In the genomic region with DNA sequence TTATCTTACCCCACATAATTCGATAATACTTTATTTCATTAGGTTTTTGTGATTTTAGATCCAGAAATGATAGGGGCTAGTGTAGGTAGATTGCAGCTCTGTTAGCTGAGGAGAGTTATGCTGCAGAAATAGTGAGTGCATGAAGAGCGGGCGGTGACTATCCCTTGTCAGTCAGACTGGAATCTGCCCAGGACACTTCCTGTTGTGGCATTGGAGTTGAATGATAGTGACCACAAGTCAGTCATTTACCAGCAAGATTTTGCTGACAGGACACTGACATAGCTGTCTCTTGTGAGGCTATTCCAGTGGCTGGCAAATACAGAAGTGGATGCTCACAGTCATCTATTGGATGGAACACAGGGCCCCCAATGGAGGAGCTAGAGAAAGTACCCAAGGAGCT, we compare ENCODE assay signal across 12 mouse cellular contexts.
"Had no signal": no experiment of that assay in that cellular context is flagged by ENCODE, and none has a peak within 500 bp of the region (broad histone marks: within the 10 kb centered on the region; RNA-seq: fewer than 3 reads in every experiment).

No protein-coding gene starts in this region.

- ATAC-seq: intestine, postnatal 0 days had no signal

- H3K9me3 ChIP-seq: kidney, embryonic 15.5 days; limb, embryonic 13.5 days; midbrain, embryonic 12.5 days; stomach, embryonic 15.5 days had no signal

- H3K36me3 ChIP-seq: kidney, embryonic 15.5 days; stomach, embryonic 15.5 days had no signal

- H3K27ac ChIP-seq: kidney, embryonic 15.5 days; limb, embryonic 13.5 days; liver, embryonic 14.5 days; midbrain, embryonic 12.5 days; stomach, embryonic 15.5 days had no signal

- H3K4me3 ChIP-seq: kidney, embryonic 15.5 days; limb, embryonic 13.5 days; midbrain, embryonic 12.5 days; stomach, embryonic 15.5 days had no signal

- H3K9ac ChIP-seq: kidney, embryonic 15.5 days; limb, embryonic 13.5 days; liver, embryonic 14.5 days; midbrain, embryonic 12.5 days; stomach, embryonic 15.5 days had no signal

- DNase-seq: kidney, postnatal 14 days; left cerebral cortex, postnatal 4 days; lung, adult 18-20 months; right cerebral cortex, postnatal 14 days; thymus, adult 2 months; thymus, postnatal 25 days had no signal

- H3K27me3 ChIP-seq: kidney, embryonic 15.5 days; limb, embryonic 13.5 days; midbrain, embryonic 12.5 days; stomach, embryonic 15.5 days had no signal
